Mouse (Mus musculus) lung, adult 2 months (tissue): ENCODE results near the gene Kmo.

Source experiments
- CTCF ChIP-seq: fragments of 200-500 bp; IDR thresholded peaks from 2 replicates; pipeline ENCODE4 v1.5.1; 2011; ENCODE audit warnings: mild to moderate bottlenecking, low read length, control low read depth; ENCODE audit not compliant: insufficient read depth
- POLR2A ChIP-seq: fragments of 200-500 bp; IDR thresholded peaks from 2 replicates; pipeline ENCODE4 v1.6.1; 2011; ENCODE audit warnings: low read depth, mild to moderate bottlenecking, control low read depth, low read length, borderline replicate concordance; ENCODE audit errors: extremely low read depth

DNA sequence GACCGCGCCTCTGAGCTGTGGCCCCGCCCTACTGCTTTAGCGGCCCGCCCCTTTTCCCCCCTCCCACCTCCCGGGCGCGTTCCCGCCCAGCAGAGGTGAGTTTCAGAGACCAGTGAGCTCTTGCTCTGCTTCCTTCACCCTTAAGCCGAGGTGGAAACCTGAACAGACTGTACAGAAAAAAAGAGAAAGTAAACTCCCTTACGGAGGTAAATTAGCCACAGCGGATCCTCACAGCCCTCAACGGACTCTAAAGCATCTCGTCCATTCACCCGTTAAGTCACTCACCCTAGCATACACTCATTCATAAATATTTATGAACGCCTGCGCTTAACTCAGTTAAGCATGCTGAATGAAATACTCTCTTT lies 72.8 kb downstream of the Kmo start:
- TF ChIP-seq POLR2A, result no peak
- no peak for TF ChIP-seq CTCF
